Comparison of ENCODE assay signal across 11 mouse cellular contexts in the genomic region with DNA sequence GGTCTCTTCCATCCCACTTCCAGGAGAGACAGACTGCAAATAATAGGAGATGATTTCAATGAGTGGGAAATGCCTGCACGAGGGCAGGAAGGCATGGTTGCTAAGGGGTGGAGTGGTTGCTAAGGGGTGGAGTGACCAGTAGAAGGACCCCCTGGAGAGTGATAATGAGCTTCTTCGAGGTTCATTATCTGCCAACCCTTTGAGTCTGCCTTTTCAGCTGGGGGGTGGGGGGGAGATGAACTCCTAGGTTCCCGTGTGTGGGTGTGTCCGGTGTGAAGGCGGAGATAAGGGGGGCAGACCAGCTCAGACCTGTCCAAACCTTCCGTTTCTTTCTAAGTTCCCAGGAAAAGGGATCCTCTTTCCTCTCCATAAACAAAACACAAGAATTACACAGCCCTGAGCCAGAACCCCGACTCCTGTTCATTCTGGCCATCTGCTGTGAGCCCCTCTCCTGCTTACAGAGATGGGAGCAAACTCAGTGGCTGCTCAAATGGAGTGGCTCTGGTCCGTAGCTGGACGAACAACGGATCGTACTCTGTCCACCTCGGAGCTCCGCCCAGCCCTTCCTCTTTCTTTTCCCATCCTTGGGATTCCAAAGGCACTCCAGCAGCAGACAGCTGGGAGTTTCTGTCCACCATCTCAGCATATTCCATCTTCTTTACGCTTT. TPM values are rescaled to one million over a fixed set of nuclear protein-coding genes. Genes with fewer than 3 reads are reported as not detected.
A peak's percentile ranks its signal among the peaks of the same experiment; 100 is the strongest.
DNase-seq lines count a peak whose midpoint lies in the region; ATAC-seq and TF ChIP-seq lines count a peak whose summit lies in the region.
"Had no signal": no experiment of that assay in that cellular context is flagged by ENCODE, and none has a peak within 500 bp of the region (broad histone marks: within the 10 kb centered on the region; RNA-seq: fewer than 3 reads in every experiment).

No protein-coding gene starts in this region.

- peak overlapping the region; percentile 14 for H3K4me3 ChIP-seq in lung, embryonic 16.5 days (ENCODE audit: low read length)
- H3K4me3 ChIP-seq in lung, adult 2 months (replicated peaks; ENCODE audit: extremely low read depth, low read depth, low read length), result no peak overlapping the region
- H3K4me3 ChIP-seq in embryonic facial prominence, embryonic 14.5 days (ENCODE audit: low read depth, low read length), result no peak overlapping the region
- H3K4me3 ChIP-seq in limb, embryonic 10.5 days, result peak overlapping the region; percentile 40

- DNase-seq in lung, adult 2 months, result no peak
- DNase-seq in embryonic facial prominence, embryonic 14.5 days (ENCODE audit: low spot score), result no peak
- peak; percentile 42 for DNase-seq in limb, embryonic 10.5 days (ENCODE audit: low spot score)
- DNase-seq in retina, embryonic 14.5 days (ENCODE audit: low spot score), result peak; percentile 92
- DNase-seq in spleen, adult 18-20 months, result no peak
- no peak for DNase-seq in c-Kit-positive CD71-positive TER-119-positive erythroid progenitor cells, embryonic 14.5 days (ENCODE audit: low spot score)
- DNase-seq in cerebellum, adult 11 months, result no peak
- DNase-seq: kidney, adult 2 months; lung, postnatal 4 days had no signal

- 4% methylated on average over 14 of the region's 14 CpGs for WGBS in lung, embryonic 16.5 days
- 5% methylated on average over 14 of the region's 14 CpGs for WGBS in lung, adult 2 months
- 3% methylated on average over 13 of the region's 14 CpGs for WGBS in embryonic facial prominence, embryonic 14.5 days
- 4% methylated on average over 14 of the region's 14 CpGs for WGBS in limb, embryonic 10.5 days

- no peaks in the 10 kb centered on the region for H3K36me3 ChIP-seq in lung, embryonic 16.5 days (ENCODE audit: control insufficient read depth, insufficient read depth, low read length)
- H3K36me3 ChIP-seq in embryonic facial prominence, embryonic 14.5 days (ENCODE audit: control insufficient read depth, insufficient read depth, low read length), result no peaks in the 10 kb centered on the region
- no peaks in the 10 kb centered on the region for H3K36me3 ChIP-seq in limb, embryonic 10.5 days

- no peak overlapping the region for H3K27ac ChIP-seq in lung, embryonic 16.5 days (ENCODE audit: low read length)
- H3K27ac ChIP-seq in embryonic facial prominence, embryonic 14.5 days (replicated peaks; ENCODE audit: low read depth, low read length), result no peak overlapping the region
- H3K27ac ChIP-seq in limb, embryonic 10.5 days, result no peak overlapping the region

- H3K9me3 ChIP-seq in lung, embryonic 16.5 days (ENCODE audit: control insufficient read depth, low read length), result 0 out of 2 replicates have a peak, but pooled peaks cover 2% of the 10 kb centered on the region
- no peaks in the 10 kb centered on the region for H3K9me3 ChIP-seq in embryonic facial prominence, embryonic 14.5 days (ENCODE audit: control insufficient read depth, low read length)
- no peaks in the 10 kb centered on the region for H3K9me3 ChIP-seq in limb, embryonic 10.5 days (replicated peaks)

- peak; percentile 52; the same call in 1 of the 2 replicates for ATAC-seq in lung, embryonic 16.5 days (ENCODE audit: low read depth)
- no peak for ATAC-seq in embryonic facial prominence, embryonic 14.5 days (ENCODE audit: low read depth)
- ATAC-seq: activated CD4-positive, CD25-positive, alpha-beta regulatory T cell, adult 4 months had no signal

- no peak for TF ChIP-seq POLR2A in lung, adult 2 months (IDR thresholded peaks at IDR 0.05; ENCODE audit: borderline replicate concordance, extremely low read depth, low read depth, low read length)

- H3K4me2 ChIP-seq in lung, embryonic 16.5 days (ENCODE audit: low read depth, low read length), result peak overlapping the region; percentile 42
- peak overlapping the region; percentile 45 for H3K4me2 ChIP-seq in embryonic facial prominence, embryonic 14.5 days (ENCODE audit: low read depth, low read length)

- no peaks in the 10 kb centered on the region for H3K27me3 ChIP-seq in lung, embryonic 16.5 days (ENCODE audit: control insufficient read depth, insufficient read depth, low read depth, low read length)
- H3K27me3 ChIP-seq in embryonic facial prominence, embryonic 14.5 days (replicated peaks; ENCODE audit: control insufficient read depth, insufficient read depth, low read length), result no peaks in the 10 kb centered on the region
- H3K27me3 ChIP-seq in limb, embryonic 10.5 days (ENCODE audit: low read depth, poor library complexity, severe bottlenecking), result peaks cover 13% of the 10 kb centered on the region

- TF ChIP-seq CTCF in lung, adult 2 months (IDR thresholded peaks at IDR 0.05; ENCODE audit: insufficient read depth, low read length), result no peak

- no peaks in the 10 kb centered on the region; the same call in 1 of the 2 replicates for H3K4me1 ChIP-seq in lung, embryonic 16.5 days (replicated peaks; ENCODE audit: control insufficient read depth, insufficient read depth, low read length)
- no peaks in the 10 kb centered on the region for H3K4me1 ChIP-seq in lung, adult 2 months (ENCODE audit: control insufficient read depth, insufficient read depth, low read length)
- H3K4me1 ChIP-seq in embryonic facial prominence, embryonic 14.5 days (ENCODE audit: control insufficient read depth, insufficient read depth, low read length), result peaks cover 5% of the 10 kb centered on the region
- peaks cover 22% of the 10 kb centered on the region for H3K4me1 ChIP-seq in limb, embryonic 10.5 days

- no peak overlapping the region for H3K9ac ChIP-seq in lung, embryonic 16.5 days (ENCODE audit: low read length)
- H3K9ac ChIP-seq in embryonic facial prominence, embryonic 14.5 days (ENCODE audit: low read depth, low read length), result no peak overlapping the region

RNA-seq across cellular contexts. Expression of a gene that starts 13.5 kb away (rescaled TPM):
- polyA plus RNA-seq in lung, embryonic 16.5 days (2015; fragmentation: Nextera tagmentation; extraction: Ambion mirVana), result 13.1 and 14.2 TPM in 2 replicates
- 13.8 TPM in 2 replicates for polyA plus RNA-seq in lung, adult 2 months (2012; rRNA removed)
- 22.3 and 26.6 TPM in 2 replicates for polyA plus RNA-seq in embryonic facial prominence, embryonic 14.5 days (2014; fragmentation: Nextera tagmentation; extraction: Ambion mirVana)
- polyA plus RNA-seq in limb, embryonic 10.5 days (2016; fragmentation: Nextera tagmentation; extraction: Ambion mirVana), result 40.4 and 44.7 TPM in 2 replicates
- polyA plus RNA-seq: activated CD4-positive, CD25-positive, alpha-beta regulatory T cell, adult 4 months had no signal

Comparison
In these comparisons a context has a peak if more than half of its experiments do, and no peak if none do; other contexts are left out.
1. H3K4me3 ChIP-seq: peak in lung, embryonic 16.5 days (single experiment) and limb, embryonic 10.5 days (single experiment); none in lung, adult 2 months (single experiment) and embryonic facial prominence, embryonic 14.5 days (single experiment).
2. DNase-seq: peak in limb, embryonic 10.5 days (single experiment) and retina, embryonic 14.5 days (single experiment); none in lung, adult 2 months (single experiment), embryonic facial prominence, embryonic 14.5 days (single experiment), spleen, adult 18-20 months (0 of 2), c-Kit-positive CD71-positive TER-119-positive erythroid progenitor cells, embryonic 14.5 days (single experiment) and cerebellum, adult 11 months (single experiment).